Mouse (Mus musculus): ENCODE measurements around the gene Chrng. TPM values are rescaled to one million over a fixed set of nuclear protein-coding genes. Genes with fewer than 3 reads are reported as not detected.

The Chrng gene
- total RNA-seq, 2 experiments from 2014 or later = 24.8 to 32.9 TPM

GRCm38 (mm10) chr1:87245929-87246815 is 41.7 kb downstream of the Chrng start:
- peak; percentile 73 to 75 for DNase-seq (ENCODE audit: low spot score in 2 of 2)

DNA sequence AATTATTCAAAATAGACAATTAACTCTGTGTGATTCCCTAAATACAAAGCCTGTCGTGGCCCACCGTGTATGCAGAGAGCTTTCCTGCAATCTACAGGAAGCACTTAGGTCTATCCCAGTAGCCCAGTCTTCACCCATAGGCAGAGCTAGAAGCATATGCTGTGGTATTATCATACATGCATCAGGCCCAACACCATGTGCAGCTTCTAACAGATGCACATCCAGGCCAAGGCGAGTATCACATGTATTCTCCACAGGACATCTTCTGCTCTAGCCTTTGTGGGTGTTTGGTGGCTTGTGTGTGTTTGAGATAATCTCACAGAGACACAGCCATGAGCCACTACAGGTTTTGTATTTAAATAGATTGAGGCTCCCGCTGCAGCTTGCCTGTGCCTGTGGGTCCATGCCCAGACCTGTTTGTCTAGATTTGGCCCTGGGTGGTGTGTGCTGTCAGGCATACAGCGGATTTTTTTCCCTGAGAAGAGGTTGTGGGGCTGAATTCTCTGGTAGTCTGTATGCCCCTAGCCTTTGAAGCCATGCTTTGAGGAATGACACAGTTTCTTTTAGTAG is 47.7 kb downstream of the Chrng start:
- DNase-seq (ENCODE audit: low spot score in 2 of 2) = no peak

DNA sequence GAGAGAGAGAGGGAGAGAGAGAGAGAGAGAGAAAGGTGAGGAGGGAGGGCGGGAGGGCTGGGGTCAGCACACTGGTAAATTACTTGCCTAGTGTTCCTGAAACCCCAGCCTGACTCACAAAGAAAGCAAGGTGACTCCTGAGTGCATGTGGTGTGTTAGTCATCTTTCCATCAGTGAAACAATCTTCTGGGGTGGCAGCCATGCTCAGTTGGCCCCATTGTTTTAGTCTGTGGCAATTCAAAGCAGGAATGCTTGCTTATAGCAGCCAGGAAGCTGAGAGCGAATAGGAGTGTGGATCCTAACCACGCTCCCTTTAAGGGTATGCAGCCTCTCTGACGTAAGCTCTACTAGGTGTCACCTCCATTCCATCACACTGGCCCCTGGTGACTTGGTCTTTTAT is 50.7 kb downstream of the Chrng start:
- DNase-seq (ENCODE audit: low spot score in 2 of 2) = no peak

DNA sequence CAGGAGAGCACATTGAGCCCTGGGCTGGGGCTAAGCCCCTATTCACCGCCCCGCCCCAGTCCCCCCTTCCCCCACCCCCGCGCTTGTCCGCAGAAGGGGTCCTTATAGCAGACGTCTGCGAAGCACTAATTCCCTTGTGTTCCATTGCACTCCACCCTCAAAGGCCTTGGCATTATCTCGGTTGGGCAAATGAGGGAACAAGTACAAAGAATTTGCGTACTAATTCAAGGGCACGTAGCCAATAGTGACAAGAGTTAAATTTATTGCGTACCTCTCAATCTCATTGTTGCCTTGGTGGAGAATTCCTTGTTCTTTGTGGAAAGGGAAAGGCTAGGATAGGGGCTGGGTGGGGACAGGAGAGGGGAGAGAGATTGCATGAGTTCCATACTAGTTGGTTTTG is 53.2 kb downstream of the Chrng start:
- no peak for DNase-seq (ENCODE audit: low spot score in 2 of 2)

DNA sequence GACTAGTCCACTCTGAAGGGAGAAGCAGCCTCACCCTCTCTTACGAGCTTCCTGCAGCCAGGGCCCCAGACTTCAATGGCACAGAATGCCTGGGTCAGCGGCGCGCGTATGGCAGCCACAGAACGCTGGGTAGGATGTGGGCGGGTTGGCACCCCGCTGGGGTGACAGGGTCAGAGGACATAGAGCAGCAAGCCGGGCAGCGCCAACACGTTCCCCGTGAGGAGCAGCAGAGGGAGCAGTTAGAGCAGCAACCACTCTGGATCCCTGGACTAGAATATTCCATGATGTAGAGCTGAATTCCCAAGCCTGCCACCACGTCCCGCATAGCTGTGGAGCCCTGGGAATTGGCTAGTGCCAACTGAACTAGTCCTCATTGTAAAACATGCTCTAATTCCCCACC is 54.0 kb downstream of the Chrng start:
- DNase-seq (ENCODE audit: low spot score in 2 of 2) = no peak

GRCm38 (mm10) chr1:87259316-87259715 is 54.9 kb downstream of the Chrng start:
- no peak for DNase-seq (ENCODE audit: low spot score in 2 of 2)

Other genes with a start within 250 kb of the Chrng start
- not detected for gene Alppl2, start 114.7 kb upstream of the Chrng start, total RNA-seq (2021)
- not detected for gene Alpi, start 103.1 kb upstream of the Chrng start, total RNA-seq (2021)
- gene Akp3, start 79.7 kb upstream of the Chrng start, total RNA-seq (2021) = not detected
- under 1 TPM in 1 of 2 experiments, not detected in 1; 0.07 TPM for gene Ecel1, start 48.1 kb upstream of the Chrng start, total RNA-seq (2021)
- not detected for gene Prss56, start 21.3 kb upstream of the Chrng start, total RNA-seq (2021)
- 10 to 100 TPM; 34.2 to 43.2 TPM for gene Chrnd, start 14.1 kb upstream of the Chrng start, total RNA-seq (2021)
- gene Eif4e2, start 9.3 kb downstream of the Chrng start, total RNA-seq (2021) = 100 to 1,000 TPM; 107 to 110 TPM
- 10 to 100 TPM; 25.1 to 28.5 TPM for gene Efhd1, start 59.7 kb downstream of the Chrng start, total RNA-seq (2021)
- 10 to 100 TPM; 55.5 to 69.3 TPM for gene Gigyf2, start 122.3 kb downstream of the Chrng start, total RNA-seq (2021)
- under 1 TPM; 0.22 to 0.54 TPM for gene Kcnj13, start 190.1 kb downstream of the Chrng start, total RNA-seq (2021)

All from gastrocnemius, postnatal 4 days (tissue).